Comparison of ENCODE assay signal across 11 mouse cellular contexts in the genomic region with DNA sequence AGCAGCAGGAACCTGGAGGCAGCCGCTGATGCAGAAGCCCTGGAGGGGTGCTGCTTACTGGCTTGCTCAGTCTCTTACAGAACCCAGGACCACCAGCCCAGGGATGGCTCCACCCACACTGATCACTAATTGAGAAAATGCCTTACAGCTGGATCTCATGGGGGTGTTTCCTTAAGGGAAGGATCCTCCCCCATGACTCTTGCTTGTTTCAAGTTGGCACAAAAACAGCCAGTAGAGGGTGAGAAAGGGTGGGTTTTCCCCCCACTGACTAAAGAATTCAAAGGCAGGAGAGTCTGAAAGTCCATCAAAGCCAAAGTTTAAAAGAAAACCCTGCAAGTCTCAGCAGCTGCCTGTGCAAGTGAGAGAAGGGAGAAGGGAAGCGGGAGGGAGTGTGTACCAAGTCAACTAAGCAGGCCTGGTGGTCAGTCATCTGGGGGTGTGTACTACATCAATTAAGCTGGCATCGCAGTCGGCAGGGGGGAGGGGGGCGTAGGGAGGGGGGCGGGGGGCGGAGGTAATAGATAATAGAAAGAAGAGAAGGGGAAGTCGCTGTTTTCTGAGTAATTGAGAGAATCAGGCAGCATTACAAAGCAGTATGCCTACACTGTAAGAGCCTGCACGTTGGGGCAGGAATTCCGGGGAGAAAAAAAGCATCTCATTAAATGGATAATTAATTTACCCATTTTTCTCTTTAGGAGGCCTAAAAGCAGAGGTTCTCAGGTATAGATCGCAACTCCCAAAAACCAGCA.
DNase-seq lines count a peak whose midpoint lies in the region; ATAC-seq and TF ChIP-seq lines count a peak whose summit lies in the region.
"Had no signal": no experiment of that assay in that cellular context is flagged by ENCODE, and none has a peak within 500 bp of the region (broad histone marks: within the 10 kb centered on the region; RNA-seq: fewer than 3 reads in every experiment).

No protein-coding gene starts in this region.

- no peaks in the 10 kb centered on the region for H3K36me3 ChIP-seq in forebrain, embryonic 11.5 days (ENCODE audit: control insufficient read depth, insufficient read depth, low read length)
- no peaks in the 10 kb centered on the region for H3K36me3 ChIP-seq in midbrain, embryonic 16.5 days (ENCODE audit: control insufficient read depth, insufficient read depth, low read length)
- H3K36me3 ChIP-seq: liver, embryonic 15.5 days had no signal

- H3K4me2 ChIP-seq in forebrain, embryonic 11.5 days (ENCODE audit: low read depth, low read length, severe bottlenecking): no peak overlapping the region
- no peak overlapping the region for H3K4me2 ChIP-seq in midbrain, embryonic 16.5 days (ENCODE audit: low read length)
- H3K4me2 ChIP-seq: liver, embryonic 15.5 days had no signal

- TF ChIP-seq CTCF in lung, adult 2 months (IDR thresholded peaks at IDR 0.05; ENCODE audit: insufficient read depth, low read length): no peak

- no peak for TF ChIP-seq POLR2A in lung, adult 2 months (IDR thresholded peaks at IDR 0.05; ENCODE audit: borderline replicate concordance, extremely low read depth, low read depth, low read length)

- peak; percentile 35 for DNase-seq in lung, postnatal 10 days
- no peak for DNase-seq in lung, adult 2 months
- peak; percentile 57 for DNase-seq in forebrain, embryonic 11.5 days (ENCODE audit: low spot score)
- DNase-seq in kidney, adult 9 months: peak; percentile 67
- no peak for DNase-seq in urinary bladder, postnatal 10 days (ENCODE audit: low spot score)
- no peak for DNase-seq in T-cell, adult 2 months (ENCODE audit: low spot score)
- no peak for DNase-seq in heart, adult 9 months (ENCODE audit: low spot score in 2 of 2)
- DNase-seq: cerebellum, postnatal 10 days had no signal

- WGBS in lung, adult 2 months: 36% methylated on average over 9 of the region's 11 CpGs
- 7% methylated on average over 7 of the region's 11 CpGs for WGBS in forebrain, embryonic 11.5 days
- WGBS in midbrain, embryonic 16.5 days: 9% methylated on average over 7 of the region's 11 CpGs

- peaks cover 8% of the 10 kb centered on the region for H3K4me1 ChIP-seq in lung, adult 2 months (ENCODE audit: control insufficient read depth, insufficient read depth, low read length)
- no peaks in the 10 kb centered on the region; the same call in 1 of the 2 replicates for H3K4me1 ChIP-seq in forebrain, embryonic 11.5 days (replicated peaks; ENCODE audit: control insufficient read depth, insufficient read depth, low read length)
- H3K4me1 ChIP-seq in midbrain, embryonic 16.5 days (ENCODE audit: control insufficient read depth, insufficient read depth, low read length): peaks cover 8% of the 10 kb centered on the region

- no peaks in the 10 kb centered on the region for H3K9me3 ChIP-seq in forebrain, embryonic 11.5 days (ENCODE audit: control insufficient read depth, low read length)
- no peaks in the 10 kb centered on the region for H3K9me3 ChIP-seq in midbrain, embryonic 16.5 days (replicated peaks; ENCODE audit: control insufficient read depth, low read length, poor library complexity, severe bottlenecking)
- H3K9me3 ChIP-seq: liver, embryonic 15.5 days had no signal

- H3K27ac ChIP-seq in forebrain, embryonic 11.5 days (ENCODE audit: low read depth, low read length): no peak overlapping the region
- H3K27ac ChIP-seq in midbrain, embryonic 16.5 days (ENCODE audit: low read length): no peak overlapping the region
- H3K27ac ChIP-seq: liver, embryonic 15.5 days had no signal

- H3K9ac ChIP-seq in forebrain, embryonic 11.5 days (ENCODE audit: low read length): no peak overlapping the region
- H3K9ac ChIP-seq in midbrain, embryonic 16.5 days (ENCODE audit: low read depth, low read length): no peak overlapping the region
- H3K9ac ChIP-seq: liver, embryonic 15.5 days had no signal

- H3K27me3 ChIP-seq in forebrain, embryonic 11.5 days (ENCODE audit: control insufficient read depth, insufficient read depth, low read length): no peaks in the 10 kb centered on the region; the same call in 1 of the 2 replicates
- no peaks in the 10 kb centered on the region for H3K27me3 ChIP-seq in midbrain, embryonic 16.5 days (ENCODE audit: control insufficient read depth, insufficient read depth, low read depth, low read length)
- H3K27me3 ChIP-seq: liver, embryonic 15.5 days had no signal

- H3K4me3 ChIP-seq in lung, adult 2 months (replicated peaks; ENCODE audit: extremely low read depth, low read depth, low read length): no peak overlapping the region
- no peak overlapping the region for H3K4me3 ChIP-seq in forebrain, embryonic 11.5 days (ENCODE audit: low read depth, low read length)
- H3K4me3 ChIP-seq in midbrain, embryonic 16.5 days (ENCODE audit: low read depth, low read length): no peak overlapping the region
- H3K4me3 ChIP-seq: liver, embryonic 15.5 days; myocyte had no signal

- peak; percentile 83 for ATAC-seq in forebrain, embryonic 11.5 days (replicated peaks; ENCODE audit: low FRiP score)
- ATAC-seq in midbrain, embryonic 16.5 days: peak; percentile 36; the same call in 1 of the 2 replicates

Comparison
In these comparisons a context has a peak if more than half of its experiments do, and no peak if none do; other contexts are left out.
1. DNase-seq: peak in lung, postnatal 10 days (single experiment), forebrain, embryonic 11.5 days (single experiment) and kidney, adult 9 months (single experiment); none in lung, adult 2 months (single experiment), urinary bladder, postnatal 10 days (single experiment), T-cell, adult 2 months (single experiment) and heart, adult 9 months (0 of 2).